Mouse (Mus musculus): ENCODE data around the gene Kcnmb4.

- TF ChIP-seq POLR2A (IDR thresholded peaks at IDR 0.05; ENCODE audit: insufficient read depth, low read length) (no peak), CTCF (IDR thresholded peaks at IDR 0.05; ENCODE audit: low read depth, low read length) (no peak)
These were observed 41.9 kb upstream of the Kcnmb4 start for GRCm38 (mm10) chr10:116515590-116515989.

All from ES-Bruce4 (cell line).